Comparison of ENCODE assay signal across 24 mouse cellular contexts in the genomic region with DNA sequence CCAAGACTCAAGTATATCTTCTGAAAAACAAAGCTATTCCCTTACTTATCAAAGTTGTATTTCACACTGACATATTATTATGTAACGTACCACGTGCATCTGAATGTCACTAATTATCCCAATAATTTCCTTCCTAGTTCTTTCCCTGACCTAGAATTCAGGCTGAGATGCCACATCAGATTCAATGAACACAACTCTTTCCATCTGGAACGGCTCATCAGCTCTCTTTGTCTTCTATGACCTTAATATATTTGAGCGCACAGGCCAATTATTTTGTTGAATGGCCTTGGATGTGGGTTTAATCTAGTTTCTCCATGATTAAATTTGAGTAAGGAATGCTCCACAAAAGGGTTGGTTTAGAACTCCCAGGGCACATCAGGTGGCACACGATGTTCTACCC. TPM values are rescaled to one million over a fixed set of nuclear protein-coding genes. Genes with fewer than 3 reads are reported as not detected.
DNase-seq lines count a peak whose midpoint lies in the region; ATAC-seq lines count a peak whose summit lies in the region.
"Had no signal": no experiment of that assay in that cellular context is flagged by ENCODE, and none has a peak within 500 bp of the region (broad histone marks: within the 10 kb centered on the region; RNA-seq: fewer than 3 reads in every experiment).

No protein-coding gene starts in this region.

- no peak overlapping the region for H3K9ac ChIP-seq in midbrain, embryonic 14.5 days (replicated peaks; ENCODE audit: low read length)

- no peak overlapping the region for H3K4me2 ChIP-seq in midbrain, embryonic 14.5 days (ENCODE audit: low read length)

- WGBS in midbrain, embryonic 14.5 days, result 95% methylated on average over 5 of the region's 5 CpGs

- no peaks in the 10 kb centered on the region for H3K9me3 ChIP-seq in midbrain, embryonic 14.5 days (ENCODE audit: control insufficient read depth, low read length)
- H3K9me3 ChIP-seq: G1E had no signal

- ATAC-seq in midbrain, embryonic 14.5 days (ENCODE audit: low FRiP score, low TSS enrichment), result no peak
- ATAC-seq: activated CD4-positive, CD25-positive, alpha-beta regulatory T cell, adult 4 months; CD4-positive, CD25-positive, alpha-beta regulatory T cell, adult 4 months; Patski had no signal

- H3K4me3 ChIP-seq in midbrain, embryonic 14.5 days (replicated peaks; ENCODE audit: low read depth, low read length), result no peak overlapping the region

- 0 out of 2 replicates have a peak, but pooled peaks cover 5% of the 10 kb centered on the region for H3K4me1 ChIP-seq in midbrain, embryonic 14.5 days (ENCODE audit: control insufficient read depth, insufficient read depth, low read length)

- no peak overlapping the region for H3K27ac ChIP-seq in midbrain, embryonic 14.5 days (replicated peaks; ENCODE audit: low read depth, low read length)

- peak; percentile 11 for DNase-seq in MN1 (ENCODE audit: low spot score)
- DNase-seq in Muller cell, postnatal 12 days (ENCODE audit: inconsistent ontology term), result peak; percentile 95
- DNase-seq in retina, embryonic 14.5 days (ENCODE audit: low spot score), result peak; percentile 34
- DNase-seq in retina, postnatal 1 day, result peak; percentile 83
- no peak for DNase-seq in urinary bladder, postnatal 10 days (ENCODE audit: low spot score)
- no peak for DNase-seq in heart, postnatal 4 days
- DNase-seq in frontal cortex, adult 2 months (ENCODE audit: extremely low spot score in 1 of 2, low spot score in 1 of 2), result no peak
- no peak for DNase-seq in midbrain, embryonic 14.5 days
- DNase-seq: adrenal gland, adult 2 months; adrenal gland, adult 8-10 months; adrenal gland, postnatal 10 days; adrenal gland, postnatal 14 days; adrenal gland, postnatal 25 days; adrenal gland, postnatal 36 days; B cell, adult 2 months; cerebellum, adult 11 months; cerebellum, adult 11-12 months; cerebellum, adult 18-20 months; cerebellum, adult 2 months had no signal

- peaks cover 16% of the 10 kb centered on the region for H3K36me3 ChIP-seq in midbrain, embryonic 14.5 days (ENCODE audit: control insufficient read depth, insufficient read depth, low read length)

- H3K27me3 ChIP-seq in midbrain, embryonic 14.5 days (ENCODE audit: control insufficient read depth, insufficient read depth, low read length), result no peaks in the 10 kb centered on the region
- H3K27me3 ChIP-seq: CH12.LX, Patski had no signal

RNA-seq across cellular contexts. Expression of gene Maip1, which starts 4.0 kb away (rescaled TPM):
- 10 to 100 TPM; 14.1 to 14.9 TPM for total RNA-seq in heart, postnatal 4 days (2021)
- 11.0 and 11.1 TPM in 2 replicates for polyA plus RNA-seq in frontal cortex, adult 2 months (2012; rRNA removed)
- polyA plus RNA-seq in midbrain, embryonic 14.5 days (2014; fragmentation: Nextera tagmentation; extraction: Ambion mirVana), result 16.1 and 17.5 TPM in 2 replicates

RNA-seq across cellular contexts. Expression of gene Tyw5, which starts 4.8 kb away (rescaled TPM):
- 1 to 10 TPM; 8.5 to 8.6 TPM for total RNA-seq in heart, postnatal 4 days (2021)
- polyA plus RNA-seq in frontal cortex, adult 2 months (2012; rRNA removed), result 27.1 and 27.4 TPM in 2 replicates
- 19.8 and 23.8 TPM in 2 replicates for polyA plus RNA-seq in midbrain, embryonic 14.5 days (2014; fragmentation: Nextera tagmentation; extraction: Ambion mirVana)

RNA-seq across cellular contexts. Expression of gene 1700066M21Rik, which starts 24.7 kb away (rescaled TPM):
- 1 to 10 TPM; 4.1 to 5.8 TPM for total RNA-seq in heart, postnatal 4 days (2021)
- polyA plus RNA-seq in frontal cortex, adult 2 months (2012; rRNA removed), result 14.1 and 16.7 TPM in 2 replicates
- 20.9 and 21.4 TPM in 2 replicates for polyA plus RNA-seq in midbrain, embryonic 14.5 days (2014; fragmentation: Nextera tagmentation; extraction: Ambion mirVana)

Comparison
In these comparisons a context has a peak if more than half of its experiments do, and no peak if none do; other contexts are left out.
1. DNase-seq: peak in MN1 (single experiment), Muller cell, postnatal 12 days (single experiment), retina, embryonic 14.5 days (single experiment) and retina, postnatal 1 day (single experiment); none in urinary bladder, postnatal 10 days (single experiment), heart, postnatal 4 days (single experiment), frontal cortex, adult 2 months (0 of 2) and midbrain, embryonic 14.5 days (single experiment).